Mouse (Mus musculus): ENCODE measurements around the gene Gm10799. TPM values are rescaled to one million over a fixed set of nuclear protein-coding genes. Genes with fewer than 3 reads are reported as not detected.
"Not testable (repeated sequence)": the region's sequence is repeated elsewhere in the genome, so short reads cannot be mapped to it uniquely, and the experiment has no call there.

Gene Gm10799
- polyA plus RNA-seq, 1 experiment from 2014 or later = not detected

GRCm38 (mm10) chr2:104084027-104084426, 15.7 kb upstream of the Gm10799 start:
- not testable (repeated sequence) for H3K9ac ChIP-seq (ENCODE audit: low read depth, low read length); H3K9me3 ChIP-seq (ENCODE audit: control insufficient read depth, low read length); DNase-seq (ENCODE audit: low spot score); H3K27me3 ChIP-seq (ENCODE audit: control insufficient read depth, insufficient read depth, low read length); ATAC-seq (ENCODE audit: low FRiP score); H3K4me3 ChIP-seq (ENCODE audit: low read depth, low read length); H3K36me3 ChIP-seq (ENCODE audit: control insufficient read depth, insufficient read depth, low read length); H3K4me2 ChIP-seq (replicated peaks; ENCODE audit: low read depth, low read length); H3K4me1 ChIP-seq (replicated peaks; ENCODE audit: control insufficient read depth, insufficient read depth, low read length); H3K27ac ChIP-seq (ENCODE audit: low read depth, low read length)

GRCm38 (mm10) chr2:104082474-104082873, 14.1 kb upstream of the Gm10799 start:
- no peaks in the 10 kb centered on the region for H3K4me1 ChIP-seq (replicated peaks; ENCODE audit: control insufficient read depth, insufficient read depth, low read length)
- DNase-seq (ENCODE audit: low spot score) (no peak), ATAC-seq (ENCODE audit: low FRiP score) (no peak)
- H3K27me3 ChIP-seq (ENCODE audit: control insufficient read depth, insufficient read depth, low read length) = no peaks in the 10 kb centered on the region
- H3K36me3 ChIP-seq (ENCODE audit: control insufficient read depth, insufficient read depth, low read length) = no peaks in the 10 kb centered on the region
- H3K9me3 ChIP-seq (ENCODE audit: control insufficient read depth, low read length) = no peaks in the 10 kb centered on the region
- no peak overlapping the region for H3K4me2 ChIP-seq (replicated peaks; ENCODE audit: low read depth, low read length)
- H3K9ac ChIP-seq (ENCODE audit: low read depth, low read length) = no peak overlapping the region
- no peak overlapping the region for H3K27ac ChIP-seq (ENCODE audit: low read depth, low read length)
- H3K4me3 ChIP-seq (ENCODE audit: low read depth, low read length) = no peak overlapping the region

- not testable (repeated sequence) for H3K27ac ChIP-seq (ENCODE audit: low read depth, low read length); H3K9me3 ChIP-seq (ENCODE audit: control insufficient read depth, low read length); ATAC-seq (ENCODE audit: low FRiP score); H3K27me3 ChIP-seq (ENCODE audit: control insufficient read depth, insufficient read depth, low read length); H3K36me3 ChIP-seq (ENCODE audit: control insufficient read depth, insufficient read depth, low read length); H3K4me2 ChIP-seq (replicated peaks; ENCODE audit: low read depth, low read length); H3K4me3 ChIP-seq (ENCODE audit: low read depth, low read length); H3K4me1 ChIP-seq (replicated peaks; ENCODE audit: control insufficient read depth, insufficient read depth, low read length); DNase-seq (ENCODE audit: low spot score); H3K9ac ChIP-seq (ENCODE audit: low read depth, low read length)
- WGBS = no CpG with 5 or more reads among the region's 1 CpGs
These were observed 13.2 kb upstream of the Gm10799 start for GRCm38 (mm10) chr2:104081436-104082050.

GRCm38 (mm10) chr2:104078285-104078684, 9.9 kb upstream of the Gm10799 start:
- ATAC-seq (ENCODE audit: low FRiP score); H3K9me3 ChIP-seq (ENCODE audit: control insufficient read depth, low read length); H3K27me3 ChIP-seq (ENCODE audit: control insufficient read depth, insufficient read depth, low read length); H3K9ac ChIP-seq (ENCODE audit: low read depth, low read length); H3K4me1 ChIP-seq (replicated peaks; ENCODE audit: control insufficient read depth, insufficient read depth, low read length); H3K4me2 ChIP-seq (replicated peaks; ENCODE audit: low read depth, low read length); H3K27ac ChIP-seq (ENCODE audit: low read depth, low read length); H3K36me3 ChIP-seq (ENCODE audit: control insufficient read depth, insufficient read depth, low read length); H3K4me3 ChIP-seq (ENCODE audit: low read depth, low read length); DNase-seq (ENCODE audit: low spot score): not testable (repeated sequence)
- 78% methylated on average over 5 of the region's 5 CpGs for WGBS

GRCm38 (mm10) chr2:104069704-104070185, 1.4 kb upstream of the Gm10799 start, which contains the start of gene Cd59b:
Gene Cd59b, plus strand, starts transcription at chr2:104069849.
- ATAC-seq (ENCODE audit: low FRiP score) = peak; percentile 87
- Histone ChIP-seq H3K27me3 (ENCODE audit: control insufficient read depth, insufficient read depth, low read length) (no peaks in the 10 kb centered on the region), H3K27ac (ENCODE audit: low read depth, low read length) (no peak within 1 kb of the TSS), H3K4me3 (ENCODE audit: low read depth, low read length) (peak within 1 kb of the TSS; percentile 33), H3K4me2 (replicated peaks; ENCODE audit: low read depth, low read length) (peak within 1 kb of the TSS; percentile 48), H3K9me3 (ENCODE audit: control insufficient read depth, low read length) (no peaks in the 10 kb centered on the region), H3K4me1 (replicated peaks; ENCODE audit: control insufficient read depth, insufficient read depth, low read length) (no peaks in the 10 kb centered on the region), H3K36me3 (ENCODE audit: control insufficient read depth, insufficient read depth, low read length) (no peaks in the 10 kb centered on the region), H3K9ac (ENCODE audit: low read depth, low read length) (no peak within 1 kb of the TSS)
- WGBS = 4% methylated on average over 13 of the region's 13 CpGs
- DNase-seq (ENCODE audit: low spot score) = peak; percentile 73

GRCm38 (mm10) chr2:104065526-104065925, 2.8 kb downstream of the Gm10799 start, which contains the start of gene Gm10912:
Gene Gm10912, plus strand, starts transcription at chr2:104065826.
- H3K36me3 ChIP-seq (ENCODE audit: control insufficient read depth, insufficient read depth, low read length); DNase-seq (ENCODE audit: low spot score); H3K4me1 ChIP-seq (replicated peaks; ENCODE audit: control insufficient read depth, insufficient read depth, low read length); H3K27me3 ChIP-seq (ENCODE audit: control insufficient read depth, insufficient read depth, low read length); H3K27ac ChIP-seq (ENCODE audit: low read depth, low read length); H3K9ac ChIP-seq (ENCODE audit: low read depth, low read length); ATAC-seq (ENCODE audit: low FRiP score); H3K4me2 ChIP-seq (replicated peaks; ENCODE audit: low read depth, low read length); H3K4me3 ChIP-seq (ENCODE audit: low read depth, low read length); H3K9me3 ChIP-seq (ENCODE audit: control insufficient read depth, low read length): not testable (repeated sequence)
- 95% methylated on average over 5 of the region's 6 CpGs for WGBS

- WGBS = 86% methylated on average over 2 of the region's 2 CpGs
- Histone ChIP-seq H3K9me3 (ENCODE audit: control insufficient read depth, low read length) (no peaks in the 10 kb centered on the region), H3K9ac (ENCODE audit: low read depth, low read length) (no peak overlapping the region), H3K36me3 (ENCODE audit: control insufficient read depth, insufficient read depth, low read length) (no peaks in the 10 kb centered on the region), H3K4me3 (ENCODE audit: low read depth, low read length) (no peak overlapping the region), H3K4me2 (replicated peaks; ENCODE audit: low read depth, low read length) (no peak overlapping the region), H3K27ac (ENCODE audit: low read depth, low read length) (no peak overlapping the region), H3K4me1 (replicated peaks; ENCODE audit: control insufficient read depth, insufficient read depth, low read length) (no peaks in the 10 kb centered on the region), H3K27me3 (ENCODE audit: control insufficient read depth, insufficient read depth, low read length) (no peaks in the 10 kb centered on the region)
- ATAC-seq (ENCODE audit: low FRiP score) (no peak), DNase-seq (ENCODE audit: low spot score) (no peak)
These were observed 4.2 kb downstream of the Gm10799 start for GRCm38 (mm10) chr2:104064152-104064551.

GRCm38 (mm10) chr2:104062665-104063064, 5.7 kb downstream of the Gm10799 start:
- DNase-seq (ENCODE audit: low spot score) (no peak), ATAC-seq (ENCODE audit: low FRiP score) (no peak)
- no peaks in the 10 kb centered on the region for H3K9me3 ChIP-seq (ENCODE audit: control insufficient read depth, low read length)
- H3K4me1 ChIP-seq (replicated peaks; ENCODE audit: control insufficient read depth, insufficient read depth, low read length) = no peaks in the 10 kb centered on the region
- H3K4me3 ChIP-seq (ENCODE audit: low read depth, low read length) = no peak overlapping the region
- 0 out of 2 replicates have a peak, but pooled peaks cover 4% of the 10 kb centered on the region for H3K36me3 ChIP-seq (ENCODE audit: control insufficient read depth, insufficient read depth, low read length)
- H3K9ac ChIP-seq (ENCODE audit: low read depth, low read length) = no peak overlapping the region
- no peaks in the 10 kb centered on the region for H3K27me3 ChIP-seq (ENCODE audit: control insufficient read depth, insufficient read depth, low read length)
- H3K27ac ChIP-seq (ENCODE audit: low read depth, low read length) = no peak overlapping the region
- H3K4me2 ChIP-seq (replicated peaks; ENCODE audit: low read depth, low read length) = no peak overlapping the region

- ATAC-seq (ENCODE audit: low FRiP score) = no peak
These were observed 7.4 kb downstream of the Gm10799 start for GRCm38 (mm10) chr2:104060996-104061395.

More at GRCm38 (mm10) chr2:104060996-104061395, 7.4 kb downstream of the Gm10799 start:
- H3K9me3 ChIP-seq (ENCODE audit: control insufficient read depth, low read length) = no peaks in the 10 kb centered on the region
- no peak overlapping the region for H3K9ac ChIP-seq (ENCODE audit: low read depth, low read length)
- no peaks in the 10 kb centered on the region for H3K4me1 ChIP-seq (replicated peaks; ENCODE audit: control insufficient read depth, insufficient read depth, low read length)
- H3K4me3 ChIP-seq (ENCODE audit: low read depth, low read length) = no peak overlapping the region
- no peak overlapping the region for H3K4me2 ChIP-seq (replicated peaks; ENCODE audit: low read depth, low read length)
- 98% methylated on average over 6 of the region's 6 CpGs for WGBS
- H3K36me3 ChIP-seq (ENCODE audit: control insufficient read depth, insufficient read depth, low read length) = 0 out of 2 replicates have a peak, but pooled peaks cover 4% of the 10 kb centered on the region
- H3K27ac ChIP-seq (ENCODE audit: low read depth, low read length) = no peak overlapping the region
- H3K27me3 ChIP-seq (ENCODE audit: control insufficient read depth, insufficient read depth, low read length) = no peaks in the 10 kb centered on the region
- no peak for DNase-seq (ENCODE audit: low spot score)
